ENCODE assay signal across 21 mouse cellular contexts in genomic region chr5:99428648-99429047, GRCm38 (mm10).
A peak's percentile ranks its signal among the peaks of the same experiment; 100 is the strongest.
DNase-seq lines count a peak whose midpoint lies in the region; ATAC-seq and TF ChIP-seq lines count a peak whose summit lies in the region.
"Had no signal": no experiment of that assay in that cellular context is flagged by ENCODE, and none has a peak within 500 bp of the region (broad histone marks: within the 10 kb centered on the region; RNA-seq: fewer than 3 reads in every experiment).

No protein-coding gene starts in this region.

- no peaks in the 10 kb centered on the region for H3K27me3 ChIP-seq in heart, embryonic 15.5 days
- H3K27me3 ChIP-seq in lung, embryonic 14.5 days (ENCODE audit: insufficient read depth, low read length), result no peaks in the 10 kb centered on the region
- no peaks in the 10 kb centered on the region for H3K27me3 ChIP-seq in midbrain, embryonic 11.5 days (ENCODE audit: control insufficient read depth, insufficient read depth, low read length)
- H3K27me3 ChIP-seq in midbrain, embryonic 14.5 days (ENCODE audit: control insufficient read depth, insufficient read depth, low read length), result no peaks in the 10 kb centered on the region
- H3K27me3 ChIP-seq: embryonic facial prominence, embryonic 13.5 days; forebrain, embryonic 13.5 days; hindbrain, embryonic 12.5 days had no signal

- H3K4me1 ChIP-seq in heart, embryonic 15.5 days (replicated peaks), result no peaks in the 10 kb centered on the region; the same call in 1 of the 2 replicates
- H3K4me1 ChIP-seq in lung, embryonic 14.5 days (ENCODE audit: insufficient read depth), result peaks cover 8% of the 10 kb centered on the region; the same call in 1 of the 2 replicates
- no peaks in the 10 kb centered on the region for H3K4me1 ChIP-seq in midbrain, embryonic 11.5 days (ENCODE audit: control insufficient read depth, insufficient read depth, low read length)
- no peaks in the 10 kb centered on the region for H3K4me1 ChIP-seq in midbrain, embryonic 14.5 days (ENCODE audit: control insufficient read depth, insufficient read depth, low read length)
- H3K4me1 ChIP-seq: forebrain, embryonic 13.5 days; hindbrain, embryonic 12.5 days had no signal

- H3K9me3 ChIP-seq in heart, embryonic 15.5 days (replicated peaks), result no peaks in the 10 kb centered on the region
- H3K9me3 ChIP-seq in lung, embryonic 14.5 days (ENCODE audit: low read depth, low read length), result no peaks in the 10 kb centered on the region
- no peaks in the 10 kb centered on the region for H3K9me3 ChIP-seq in midbrain, embryonic 11.5 days (ENCODE audit: control insufficient read depth, low read length)
- no peaks in the 10 kb centered on the region for H3K9me3 ChIP-seq in midbrain, embryonic 14.5 days (ENCODE audit: control insufficient read depth, low read length)
- H3K9me3 ChIP-seq: embryonic facial prominence, embryonic 13.5 days; forebrain, embryonic 13.5 days; hindbrain, embryonic 12.5 days had no signal

- peak overlapping the region; percentile 43 for H3K27ac ChIP-seq in heart, embryonic 15.5 days
- H3K27ac ChIP-seq in lung, embryonic 14.5 days (ENCODE audit: low read depth), result peak overlapping the region; percentile 68
- H3K27ac ChIP-seq in midbrain, embryonic 11.5 days (ENCODE audit: low read depth, low read length), result no peak overlapping the region
- H3K27ac ChIP-seq in midbrain, embryonic 14.5 days (replicated peaks; ENCODE audit: low read depth, low read length), result no peak overlapping the region
- H3K27ac ChIP-seq: embryonic facial prominence, embryonic 13.5 days; forebrain, embryonic 13.5 days; hindbrain, embryonic 12.5 days had no signal

- no peak overlapping the region for H3K4me3 ChIP-seq in heart, embryonic 15.5 days
- no peak overlapping the region for H3K4me3 ChIP-seq in lung, embryonic 14.5 days (ENCODE audit: low read depth, low read length)
- H3K4me3 ChIP-seq in midbrain, embryonic 11.5 days (ENCODE audit: low read depth, low read length), result no peak overlapping the region
- no peak overlapping the region for H3K4me3 ChIP-seq in midbrain, embryonic 14.5 days (replicated peaks; ENCODE audit: low read depth, low read length)
- H3K4me3 ChIP-seq: embryonic facial prominence, embryonic 13.5 days; forebrain, embryonic 13.5 days; hindbrain, embryonic 12.5 days had no signal

- peak; percentile 75; the same call in 1 of the 2 replicates for ATAC-seq in heart, embryonic 15.5 days (replicated peaks; ENCODE audit: insufficient number of reproducible peaks, insufficient read depth, low FRiP score, low read depth)
- ATAC-seq in lung, embryonic 14.5 days (ENCODE audit: insufficient read depth), result peak; percentile 68
- no peak for ATAC-seq in midbrain, embryonic 11.5 days (ENCODE audit: low FRiP score)
- no peak for ATAC-seq in midbrain, embryonic 14.5 days (ENCODE audit: low FRiP score, low TSS enrichment)
- ATAC-seq: forebrain, embryonic 13.5 days; forebrain, postnatal 0 days; hindbrain, embryonic 16.5 days; inflammation-experienced regulatory T-cells, adult 6 months had no signal

- H3K9ac ChIP-seq in heart, embryonic 15.5 days, result no peak overlapping the region
- H3K9ac ChIP-seq in lung, embryonic 14.5 days, result no peak overlapping the region
- H3K9ac ChIP-seq in midbrain, embryonic 11.5 days (ENCODE audit: low read length), result no peak overlapping the region
- no peak overlapping the region for H3K9ac ChIP-seq in midbrain, embryonic 14.5 days (replicated peaks; ENCODE audit: low read length)
- H3K9ac ChIP-seq: embryonic facial prominence, embryonic 13.5 days; forebrain, embryonic 13.5 days; forebrain, postnatal 0 days; hindbrain, embryonic 12.5 days had no signal

- intact Hi-C loops in heart, postnatal 10 days (cut with DNase I), result no loop called here

- DNase-seq in heart, adult 11 months, result peak; percentile 77
- DNase-seq in heart, adult 18-20 months, result no peak
- DNase-seq in heart, postnatal 10 days, result no peak
- peak; percentile 46 for DNase-seq in lung, embryonic 14.5 days
- no peak for DNase-seq in lung, postnatal 4 days
- peak; percentile 2 for DNase-seq in midbrain, embryonic 11.5 days (ENCODE audit: low spot score, missing footprints)
- no peak for DNase-seq in midbrain, embryonic 14.5 days
- DNase-seq: adrenal gland, postnatal 14 days; cerebellum, adult 11-12 months; cerebellum, adult 9-10 months; cerebellum, postnatal 25 days; forebrain, postnatal 0 days; gastrocnemius, postnatal 14 days; heart, postnatal 4 days; kidney, adult 18-20 months had no signal

- no peak for TF ChIP-seq CTCF in lung, embryonic 14.5 days (IDR thresholded peaks at IDR 0.05; ENCODE audit: low read depth)

- H3K36me3 ChIP-seq in heart, embryonic 15.5 days, result no peaks in the 10 kb centered on the region
- no peaks in the 10 kb centered on the region for H3K36me3 ChIP-seq in lung, embryonic 14.5 days (ENCODE audit: insufficient read depth)
- H3K36me3 ChIP-seq in midbrain, embryonic 11.5 days (ENCODE audit: control insufficient read depth, insufficient read depth, low read length), result no peaks in the 10 kb centered on the region
- H3K36me3 ChIP-seq in midbrain, embryonic 14.5 days (ENCODE audit: control insufficient read depth, insufficient read depth, low read length), result no peaks in the 10 kb centered on the region
- H3K36me3 ChIP-seq: embryonic facial prominence, embryonic 13.5 days; hindbrain, embryonic 12.5 days had no signal

- no peak overlapping the region for H3K4me2 ChIP-seq in heart, embryonic 15.5 days
- no peak overlapping the region for H3K4me2 ChIP-seq in lung, embryonic 14.5 days
- no peak overlapping the region for H3K4me2 ChIP-seq in midbrain, embryonic 11.5 days
- H3K4me2 ChIP-seq in midbrain, embryonic 14.5 days (ENCODE audit: low read length), result no peak overlapping the region
- H3K4me2 ChIP-seq: embryonic facial prominence, embryonic 13.5 days; forebrain, embryonic 13.5 days; hindbrain, embryonic 12.5 days had no signal

- 52% methylated on average over 5 of the region's 5 CpGs for WGBS in heart, embryonic 15.5 days
- 17% methylated on average over 5 of the region's 5 CpGs for WGBS in lung, embryonic 14.5 days
- 84% methylated on average over 5 of the region's 5 CpGs for WGBS in midbrain, embryonic 11.5 days
- 75% methylated on average over 5 of the region's 5 CpGs for WGBS in midbrain, embryonic 14.5 days

Comparison
In these comparisons a context has a peak if more than half of its experiments do, and no peak if none do; other contexts are left out.
1. DNase-seq: peak in heart, adult 11 months (single experiment), lung, embryonic 14.5 days (single experiment) and midbrain, embryonic 11.5 days (single experiment); none in heart, adult 18-20 months (0 of 2), heart, postnatal 10 days (0 of 2), lung, postnatal 4 days (0 of 2) and midbrain, embryonic 14.5 days (single experiment).
2. ATAC-seq: peak in heart, embryonic 15.5 days (single experiment) and lung, embryonic 14.5 days (single experiment); none in midbrain, embryonic 11.5 days (single experiment) and midbrain, embryonic 14.5 days (single experiment).
3. H3K27ac ChIP-seq: peak in heart, embryonic 15.5 days (single experiment) and lung, embryonic 14.5 days (single experiment); none in midbrain, embryonic 11.5 days (single experiment) and midbrain, embryonic 14.5 days (single experiment).